Mouse (Mus musculus) retina, adult 2 months (tissue): Measurements from ENCODE around the gene Hint2.
A peak's percentile ranks its signal among the peaks of the same experiment; 100 is the strongest.

Experiments
- DNase-seq: peaks from one replicate; pipeline ENCODE4 v3.0.0-alpha.2; 2012; ENCODE audit warnings: low read depth, low spot score

The Hint2 gene

GRCm38 (mm10) chr4:43655656-43656338 is 469 bp downstream of the Hint2 start:
- no peak for DNase-seq

GRCm38 (mm10) chr4:43653161-43654015 is 2.9 kb downstream of the Hint2 start, which contains the start of gene Spag8:
TSS of gene Spag8 (minus strand) at chr4:43653594.
- no peak for DNase-seq

DNA sequence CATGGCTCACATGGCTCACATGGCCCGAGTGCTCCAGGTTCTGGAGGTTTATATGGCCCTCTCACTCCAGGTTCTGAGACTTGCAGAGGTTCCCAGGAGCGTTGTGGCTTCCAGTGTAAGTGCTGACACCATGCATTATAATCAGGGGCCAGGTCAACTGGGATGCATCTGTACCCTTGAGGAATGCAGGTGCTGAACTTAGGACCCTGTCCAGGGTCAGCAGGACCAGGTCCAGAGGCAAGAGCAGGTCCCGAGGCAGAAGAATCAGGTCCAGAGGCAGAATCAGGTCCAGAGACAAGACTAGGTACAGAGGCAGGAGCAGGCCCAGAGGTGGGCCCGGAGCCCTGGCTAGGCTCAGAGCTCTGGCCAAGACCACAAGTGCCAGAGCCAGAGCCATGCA is 3.5 kb downstream of the Hint2 start:
- no peak for DNase-seq

DNA sequence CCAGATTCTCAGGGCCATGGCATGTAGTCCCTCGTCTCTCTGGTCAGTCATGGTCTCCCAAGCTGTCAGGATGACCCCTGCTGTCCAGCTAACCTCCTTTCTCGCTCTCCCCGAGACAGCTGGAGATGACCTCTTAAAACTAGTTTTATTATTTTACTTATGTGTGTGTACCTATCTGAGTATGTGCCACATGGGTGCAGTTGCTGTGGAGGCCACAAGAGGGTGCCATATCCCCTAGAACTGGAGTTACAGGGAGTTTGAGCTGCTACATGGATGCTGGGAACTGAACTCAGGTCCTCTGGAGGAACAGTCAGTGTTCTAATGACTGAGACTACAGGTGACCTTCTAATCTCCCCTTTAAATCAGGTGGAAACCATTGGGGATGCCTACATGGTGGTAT is 6.5 kb downstream of the Hint2 start:
- DNase-seq, result no peak

DNA sequence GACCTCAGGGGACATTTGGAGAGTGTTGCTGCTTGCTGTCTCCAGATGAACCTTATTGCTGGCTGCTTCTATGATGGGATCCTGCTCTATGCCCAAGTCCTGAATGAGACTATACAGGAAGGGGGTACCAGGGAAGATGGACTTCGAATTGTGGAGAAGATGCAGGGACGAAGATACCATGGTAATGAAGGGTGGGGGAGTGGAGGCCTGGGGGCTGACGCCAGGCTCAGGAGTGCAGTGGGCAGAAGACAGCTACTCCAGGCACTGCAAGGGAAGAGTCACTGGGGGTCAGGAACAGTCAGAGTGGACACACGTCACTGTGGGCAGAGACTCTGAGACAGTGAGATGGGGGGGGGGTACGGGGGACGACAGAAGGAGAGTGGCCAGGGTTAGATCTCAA is 15.8 kb downstream of the Hint2 start:
- DNase-seq, result no peak

- no peak for DNase-seq
These were observed 16.2 kb downstream of the Hint2 start for GRCm38 (mm10) chr4:43640076-43640475.

- no peak for DNase-seq
These were observed 19.5 kb downstream of the Hint2 start for GRCm38 (mm10) chr4:43636751-43637150.

- no peak for DNase-seq
These were observed 21.5 kb downstream of the Hint2 start for GRCm38 (mm10) chr4:43634621-43635374.

- DNase-seq, result no peak
These were observed 22.5 kb downstream of the Hint2 start for GRCm38 (mm10) chr4:43633736-43634135.

DNA sequence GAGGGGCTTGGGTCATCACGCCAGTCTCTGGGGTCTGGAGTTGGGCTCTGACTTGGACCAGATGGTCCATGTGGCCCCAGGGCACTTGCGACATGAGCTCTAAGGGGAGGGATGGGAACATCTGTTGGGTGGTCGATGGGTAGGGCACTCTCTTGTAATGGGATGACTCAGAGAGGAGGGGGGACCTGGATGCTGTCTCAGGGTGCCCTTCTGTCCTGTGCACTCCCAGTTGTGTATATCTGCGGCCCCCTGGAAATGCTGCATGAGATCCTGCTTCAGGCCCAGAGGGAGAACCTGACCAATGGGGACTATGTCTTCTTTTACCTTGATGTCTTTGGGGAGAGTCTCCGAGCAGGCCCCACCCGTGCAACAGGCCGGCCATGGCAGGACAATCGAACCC is 23.0 kb downstream of the Hint2 start:
- no peak for DNase-seq

GRCm38 (mm10) chr4:43631956-43632920 is 24.0 kb downstream of the Hint2 start:
- DNase-seq, result no peak

GRCm38 (mm10) chr4:43631046-43631955 is 25.0 kb downstream of the Hint2 start, which contains the start of gene Npr2:
TSS of gene Npr2 (plus strand) at chr4:43631935.
- no peak for DNase-seq

DNA sequence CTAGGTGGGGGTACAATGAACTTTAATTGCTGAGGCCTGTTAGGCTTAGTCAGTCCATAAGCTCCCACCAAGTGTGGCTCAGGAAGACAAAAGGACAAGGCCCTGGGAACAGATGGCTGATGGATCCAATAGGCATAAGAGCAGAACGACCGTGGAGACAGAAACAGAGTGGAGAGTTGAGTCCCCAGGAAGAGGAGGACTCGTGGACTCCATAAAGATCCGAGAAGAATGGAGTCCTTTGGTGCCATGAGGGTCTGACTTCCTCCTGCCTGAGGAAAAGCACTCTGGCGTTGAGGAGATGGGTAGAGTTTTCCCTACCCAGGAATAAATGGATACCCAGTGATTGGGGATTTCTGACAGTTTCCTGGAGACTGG is 25.6 kb downstream of the Hint2 start:
- DNase-seq, result no peak

DNA sequence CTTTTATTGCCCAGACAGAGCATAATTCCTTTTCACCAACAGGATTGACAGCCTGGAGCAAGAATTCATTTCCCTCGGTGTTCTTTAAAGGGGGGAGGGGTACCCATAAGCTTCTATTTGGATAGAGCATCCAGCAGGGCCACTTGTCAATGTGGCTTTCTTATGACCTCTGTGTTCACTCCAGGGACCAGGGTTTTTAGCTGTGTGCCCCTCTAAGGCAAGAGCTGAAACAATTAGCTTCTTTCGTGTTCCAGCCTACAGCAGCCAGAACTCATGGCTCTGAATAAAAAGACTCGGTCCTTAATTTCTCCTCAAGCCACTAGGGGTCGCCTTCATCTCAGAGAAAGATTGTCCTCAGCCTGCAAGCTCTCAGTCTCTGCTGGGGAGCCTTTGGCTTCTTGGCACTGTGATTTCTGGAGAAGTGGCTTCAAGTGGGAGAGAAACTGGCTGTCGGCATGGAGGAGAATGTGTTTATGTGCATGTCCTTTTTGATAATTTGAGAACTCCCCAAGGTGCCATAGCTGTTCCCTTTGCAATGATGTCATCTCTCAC is 26.2 kb downstream of the Hint2 start:
- peak; percentile 70 for DNase-seq

GRCm38 (mm10) chr4:43629106-43629817 is 27.0 kb downstream of the Hint2 start:
- DNase-seq, result no peak

GRCm38 (mm10) chr4:43620146-43620778 is 36.0 kb downstream of the Hint2 start:
- DNase-seq, result no peak

GRCm38 (mm10) chr4:43613060-43613730 is 43.1 kb downstream of the Hint2 start:
- DNase-seq, result no peak

DNA sequence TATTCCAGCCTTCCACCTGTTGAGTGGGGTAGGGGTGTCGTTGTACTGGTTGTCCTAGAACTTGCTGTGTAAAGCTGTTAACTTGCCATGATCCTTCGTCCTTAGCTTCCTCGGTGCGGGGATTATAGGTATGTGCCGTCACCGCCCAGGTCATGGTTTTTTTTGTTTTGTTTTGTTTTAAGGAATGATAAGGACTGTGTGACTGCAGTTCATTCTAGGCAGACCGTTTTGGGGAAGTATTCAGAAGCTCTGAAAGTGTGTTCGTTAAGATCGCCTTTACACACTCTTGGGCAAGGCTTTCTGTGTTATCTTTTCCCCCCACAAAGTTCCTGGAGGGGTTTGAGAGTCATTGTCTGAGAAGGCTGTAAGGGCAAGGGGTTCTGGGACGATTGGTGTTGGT is 43.7 kb downstream of the Hint2 start:
- DNase-seq, result no peak
